Mouse (Mus musculus): ENCODE data around the gene Gpd1. TPM values are rescaled to one million over a fixed set of nuclear protein-coding genes. Genes with fewer than 3 reads are reported as not detected.
A peak's percentile ranks its signal among the peaks of the same experiment; 100 is the strongest.
"Not testable (repeated sequence)": the region's sequence is repeated elsewhere in the genome, so short reads cannot be mapped to it uniquely, and the experiment has no call there.

Gene Gpd1
- polyA plus RNA-seq, 1 experiment from 2014 or later = 150 TPM

DNA sequence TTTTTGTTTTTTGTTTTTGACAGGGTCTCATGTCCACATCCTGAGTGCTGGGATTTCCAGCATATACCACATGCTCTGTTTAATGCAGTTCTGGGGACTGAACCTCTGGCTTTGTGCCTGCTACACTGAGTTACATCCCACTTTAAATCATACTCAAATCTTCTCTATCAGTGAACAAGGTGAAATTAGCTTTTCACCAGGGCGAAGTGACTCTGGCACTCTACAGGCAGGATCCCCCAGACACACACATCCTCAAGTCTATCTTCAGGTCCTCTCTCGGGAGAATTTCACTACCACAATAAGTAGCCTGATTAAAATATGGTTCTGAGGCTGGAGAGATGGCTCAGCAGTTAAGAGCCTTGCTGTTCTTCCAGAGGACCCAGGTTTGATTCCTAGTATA, 9.2 kb downstream of the Gpd1 start:
- ATAC-seq (no peak), DNase-seq (no peak)
- peak overlapping the region; percentile 90 for H3K4me2 ChIP-seq (ENCODE audit: low read depth, low read length)
- H3K4me3 ChIP-seq (ENCODE audit: low read depth, low read length) = peak overlapping the region; percentile 87
- 68% methylated on average over 2 of the region's 2 CpGs for WGBS (ENCODE audit: insufficient replicate concordance)
- 0 out of 2 replicates have a peak, but pooled peaks cover 3% of the 10 kb centered on the region for H3K9me3 ChIP-seq (ENCODE audit: low read length)
- peaks cover 18% of the 10 kb centered on the region for H3K36me3 ChIP-seq (replicated peaks; ENCODE audit: insufficient read depth, low read length)
- H3K9ac ChIP-seq (replicated peaks) = peak overlapping the region; percentile 93
- H3K27ac ChIP-seq (ENCODE audit: low read depth) = peak overlapping the region; percentile 93; the same call in 1 of the 2 replicates
- H3K27me3 ChIP-seq (ENCODE audit: insufficient read depth, low read length) = no peaks in the 10 kb centered on the region
- TF ChIP-seq EP300 (IDR thresholded peaks at IDR 0.05; ENCODE audit: low read depth) (no peak), CTCF (IDR thresholded peaks at IDR 0.05; ENCODE audit: low read depth) (no peak)
- peaks cover 21% of the 10 kb centered on the region for H3K4me1 ChIP-seq (ENCODE audit: insufficient read depth)

DNA sequence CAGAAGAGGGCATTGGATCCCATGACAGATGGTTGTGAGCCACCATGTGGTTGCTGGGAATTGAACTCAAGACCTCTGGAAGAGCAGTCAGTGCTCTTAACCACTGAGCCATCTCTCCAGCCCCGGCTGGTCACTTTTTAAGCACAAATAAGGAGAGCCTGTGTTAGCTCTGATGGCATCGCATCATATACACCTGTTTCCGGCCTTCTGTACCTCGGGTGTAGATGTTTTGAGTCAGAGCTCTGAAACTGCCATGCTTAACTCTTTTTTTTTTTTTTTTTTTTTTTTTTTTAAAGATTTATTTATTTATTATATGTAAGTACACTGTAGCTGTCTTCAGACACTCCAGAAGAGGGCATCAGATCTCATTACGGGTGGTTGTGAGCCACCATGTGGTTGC, 9.7 kb downstream of the Gpd1 start:
- ATAC-seq; H3K27ac ChIP-seq (ENCODE audit: low read depth); H3K9me3 ChIP-seq (ENCODE audit: low read length); DNase-seq; H3K9ac ChIP-seq (replicated peaks); H3K27me3 ChIP-seq (ENCODE audit: insufficient read depth, low read length); H3K4me3 ChIP-seq (ENCODE audit: low read depth, low read length): not testable (repeated sequence)
- Histone ChIP-seq H3K4me1 (ENCODE audit: insufficient read depth) (peaks cover 21% of the 10 kb centered on the region), H3K36me3 (replicated peaks; ENCODE audit: insufficient read depth, low read length) (peaks cover 18% of the 10 kb centered on the region), H3K4me2 (ENCODE audit: low read depth, low read length) (peak overlapping the region; percentile 90; the same call in 1 of the 2 replicates)
- WGBS (ENCODE audit: insufficient replicate concordance) = 85% methylated on average over 4 of the region's 5 CpGs

DNA sequence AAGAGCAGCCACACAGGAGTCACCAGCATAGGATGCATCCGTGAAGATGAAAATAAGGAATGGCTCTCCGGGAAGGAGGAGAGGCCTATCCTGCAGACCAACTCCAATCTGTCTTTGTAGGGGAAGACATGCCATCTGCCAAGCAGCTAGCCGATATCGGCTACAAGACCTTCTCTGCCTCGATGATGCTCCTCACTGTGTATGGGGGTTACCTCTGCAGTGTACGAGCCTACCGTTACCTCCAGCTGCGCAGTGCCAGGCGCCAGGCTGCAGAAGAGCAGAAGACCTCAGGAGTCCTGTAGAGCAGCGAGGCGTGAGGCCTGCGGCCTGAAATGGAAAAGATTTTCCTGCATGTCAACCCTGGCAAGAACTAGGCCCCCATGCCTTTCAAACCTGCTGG, 10.2 kb downstream of the Gpd1 start:
- Histone ChIP-seq H3K9ac (replicated peaks) (no peak overlapping the region), H3K9me3 (ENCODE audit: low read length) (0 out of 2 replicates have a peak, but pooled peaks cover 3% of the 10 kb centered on the region), H3K4me3 (ENCODE audit: low read depth, low read length) (no peak overlapping the region), H3K27me3 (ENCODE audit: insufficient read depth, low read length) (no peaks in the 10 kb centered on the region), H3K4me1 (ENCODE audit: insufficient read depth) (peaks cover 21% of the 10 kb centered on the region), H3K4me2 (ENCODE audit: low read depth, low read length) (no peak overlapping the region), H3K27ac (ENCODE audit: low read depth) (no peak overlapping the region), H3K36me3 (replicated peaks; ENCODE audit: insufficient read depth, low read length) (peaks cover 18% of the 10 kb centered on the region)
- TF ChIP-seq CTCF (IDR thresholded peaks at IDR 0.05; ENCODE audit: low read depth) (no peak), EP300 (IDR thresholded peaks at IDR 0.05; ENCODE audit: low read depth) (no peak)
- WGBS (ENCODE audit: insufficient replicate concordance) = 95% methylated on average over 12 of the region's 12 CpGs
- ATAC-seq (no peak), DNase-seq (no peak)

DNA sequence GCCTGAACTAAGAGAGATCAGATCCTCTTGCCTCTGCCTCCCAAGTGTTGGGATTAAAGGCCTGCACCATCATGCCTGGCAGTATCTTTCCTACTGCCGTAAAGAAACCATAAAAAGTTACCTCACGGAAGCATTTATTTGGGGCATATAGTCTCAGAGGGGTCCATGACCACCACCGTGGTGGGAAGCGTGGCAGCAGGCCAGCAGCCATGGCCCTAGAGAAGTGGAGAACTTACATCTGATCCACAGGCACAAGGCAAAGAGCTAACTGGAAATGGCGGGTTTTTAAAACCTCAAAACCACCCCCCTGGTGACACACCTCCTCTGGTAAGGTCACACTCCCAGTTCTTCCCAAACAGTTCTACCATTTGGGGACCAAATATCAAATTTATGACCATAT, 10.9 kb downstream of the Gpd1 start:
- 0 out of 2 replicates have a peak, but pooled peaks cover 3% of the 10 kb centered on the region for H3K9me3 ChIP-seq (ENCODE audit: low read length)
- peaks cover 16% of the 10 kb centered on the region for H3K4me1 ChIP-seq (ENCODE audit: insufficient read depth)
- ATAC-seq (no peak), DNase-seq (no peak)
- WGBS (ENCODE audit: insufficient replicate concordance) = 90% methylated on average over 5 of the region's 5 CpGs
- H3K4me3 ChIP-seq (ENCODE audit: low read depth, low read length) = no peak overlapping the region
- H3K4me2 ChIP-seq (ENCODE audit: low read depth, low read length) = no peak overlapping the region
- H3K27me3 ChIP-seq (ENCODE audit: insufficient read depth, low read length) = no peaks in the 10 kb centered on the region
- H3K36me3 ChIP-seq (replicated peaks; ENCODE audit: insufficient read depth, low read length) = peaks cover 17% of the 10 kb centered on the region
- no peak for TF ChIP-seq CTCF (IDR thresholded peaks at IDR 0.05; ENCODE audit: low read depth)
- no peak overlapping the region for H3K27ac ChIP-seq (ENCODE audit: low read depth)
- no peak overlapping the region for H3K9ac ChIP-seq (replicated peaks)

DNA sequence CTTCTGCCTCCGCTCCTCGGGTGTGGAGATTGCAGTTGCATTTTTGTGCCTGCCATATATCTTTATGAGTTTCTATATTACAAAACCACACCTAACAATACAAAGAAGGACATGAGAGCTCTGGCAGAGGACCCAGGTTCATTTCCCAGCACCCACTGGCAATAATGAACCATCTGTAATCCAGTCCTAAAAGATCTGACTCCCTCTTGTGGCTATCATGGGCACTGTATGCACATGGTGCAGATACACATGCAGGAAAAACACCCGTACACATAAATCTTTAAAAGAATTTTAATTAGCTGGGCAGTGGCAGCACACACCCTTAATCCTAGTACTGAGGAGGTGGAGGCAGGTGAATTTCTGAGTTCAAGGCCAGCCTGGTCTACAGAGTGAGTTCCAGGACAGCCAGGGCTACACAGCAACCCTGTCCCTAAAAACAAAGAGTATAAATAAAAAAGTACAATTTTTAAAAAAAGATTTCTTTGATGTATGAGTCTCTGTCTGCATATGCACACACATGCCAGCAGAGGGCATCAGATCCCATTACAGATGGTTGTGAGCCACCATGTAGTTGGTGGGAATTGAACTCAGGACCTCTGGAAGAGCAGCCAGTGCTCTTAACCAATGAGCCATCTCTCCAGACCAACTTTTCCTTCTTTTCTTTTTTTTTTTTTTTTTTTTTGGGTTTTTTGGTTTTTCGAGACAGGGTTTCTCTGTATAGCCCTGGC, 11.9 kb downstream of the Gpd1 start:
- Histone ChIP-seq H3K27me3 (ENCODE audit: insufficient read depth, low read length) (no peaks in the 10 kb centered on the region), H3K4me3 (ENCODE audit: low read depth, low read length) (no peak overlapping the region), H3K36me3 (replicated peaks; ENCODE audit: insufficient read depth, low read length) (peaks cover 15% of the 10 kb centered on the region), H3K4me1 (ENCODE audit: insufficient read depth) (peaks cover 6% of the 10 kb centered on the region), H3K9ac (replicated peaks) (no peak overlapping the region), H3K9me3 (ENCODE audit: low read length) (0 out of 2 replicates have a peak, but pooled peaks cover 3% of the 10 kb centered on the region), H3K4me2 (ENCODE audit: low read depth, low read length) (no peak overlapping the region), H3K27ac (ENCODE audit: low read depth) (no peak overlapping the region)
- TF ChIP-seq EP300 (IDR thresholded peaks at IDR 0.05; ENCODE audit: low read depth) (no peak), CTCF (IDR thresholded peaks at IDR 0.05; ENCODE audit: low read depth) (peak; percentile 47)
- 85% methylated on average over 4 of the region's 4 CpGs for WGBS (ENCODE audit: insufficient replicate concordance)
- ATAC-seq = no peak
- DNase-seq = no peak

DNA sequence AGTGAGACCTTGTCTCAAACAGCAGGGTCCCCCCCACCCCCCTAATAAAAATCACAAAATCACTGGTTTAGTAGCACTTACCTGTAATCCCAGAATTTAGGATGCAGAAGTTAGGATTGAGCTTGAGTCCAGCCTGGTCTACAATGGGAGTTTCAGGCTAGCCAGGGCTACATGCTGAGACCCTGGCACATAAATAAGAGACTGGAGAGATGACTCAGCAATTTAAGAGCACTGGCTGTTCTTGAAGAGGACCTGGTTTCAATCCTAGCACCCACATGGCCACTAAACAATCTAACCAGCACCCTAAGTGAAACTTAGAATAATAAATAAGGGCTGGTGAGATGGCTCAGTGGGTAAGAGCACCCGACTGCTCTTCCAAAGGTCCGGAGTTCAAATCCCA, 13.9 kb downstream of the Gpd1 start:
- H3K4me1 ChIP-seq (ENCODE audit: insufficient read depth) = no peaks in the 10 kb centered on the region
- TF ChIP-seq EP300 (IDR thresholded peaks at IDR 0.05; ENCODE audit: low read depth) = no peak
- no peak for TF ChIP-seq CTCF (IDR thresholded peaks at IDR 0.05; ENCODE audit: low read depth)
- no peaks in the 10 kb centered on the region for H3K27me3 ChIP-seq (ENCODE audit: insufficient read depth, low read length)
- H3K4me2 ChIP-seq (ENCODE audit: low read depth, low read length) = no peak overlapping the region
- H3K9ac ChIP-seq (replicated peaks) = no peak overlapping the region
- no peak overlapping the region for H3K4me3 ChIP-seq (ENCODE audit: low read depth, low read length)
- H3K9me3 ChIP-seq (ENCODE audit: low read length) = 0 out of 2 replicates have a peak, but pooled peaks cover 3% of the 10 kb centered on the region
- DNase-seq = no peak
- H3K27ac ChIP-seq (ENCODE audit: low read depth) = no peak overlapping the region
- H3K36me3 ChIP-seq (replicated peaks; ENCODE audit: insufficient read depth, low read length) = peaks cover 16% of the 10 kb centered on the region
- 91% methylated on average over 2 of the region's 2 CpGs for WGBS (ENCODE audit: insufficient replicate concordance)
- no peak for ATAC-seq

All from liver, postnatal 0 days (tissue).